Mouse (Mus musculus) v-Abl transformed pro-B cells (cell line): ENCODE data around the gene Tmem59.

ENCODE experiments used
- in situ Hi-C, 2 experiments: fragments of 400-800 bp; cut with MboI; formaldehyde crosslinking; loops; one replicate each; pipeline ENCODE4 v1.15.1; 2025; ENCODE audit not compliant: unreplicated experiment in 2 of 2

Tmem59 gene

DNA sequence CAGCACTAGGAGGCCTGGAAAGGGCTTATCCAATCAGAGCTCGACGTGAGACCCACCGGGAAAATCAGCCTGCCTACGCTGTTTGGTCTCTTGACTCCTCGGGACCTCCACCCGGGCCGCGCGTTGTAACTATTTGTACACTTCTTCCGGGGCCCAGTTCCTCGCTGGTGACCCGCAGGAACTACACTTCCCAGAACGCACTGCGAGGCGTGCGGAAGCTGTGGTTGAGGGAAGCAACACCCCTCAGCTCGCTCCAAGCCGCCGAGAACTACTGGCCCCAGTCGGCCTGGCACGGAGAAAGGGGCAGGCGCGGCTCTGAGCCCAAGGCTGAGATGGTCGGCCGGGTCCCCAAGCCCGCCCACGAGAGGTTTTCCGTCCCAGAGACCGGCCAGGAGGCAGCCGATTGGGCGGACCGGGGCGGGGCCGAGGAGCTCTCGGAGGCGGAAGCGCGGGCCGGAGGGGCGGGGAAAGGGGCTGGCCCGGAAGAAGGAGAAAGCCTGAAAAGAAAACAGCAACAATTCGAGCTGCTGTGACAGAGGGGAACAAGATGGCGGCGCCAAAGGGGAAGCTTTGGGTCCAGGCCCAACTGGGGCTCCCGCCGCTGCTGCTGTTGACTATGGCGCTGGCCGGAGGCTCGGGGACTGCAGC, at the start of gene Tmem59:
Tmem59 (plus strand) TSS at position 218 of the 648 bp plus-strand sequence.
- in situ Hi-C loops = loop anchor here (5.0 to 10.0 kb wide), 2 partner anchors 176 to 184 kb away; no protein-coding TSS in a partner anchor

DNA sequence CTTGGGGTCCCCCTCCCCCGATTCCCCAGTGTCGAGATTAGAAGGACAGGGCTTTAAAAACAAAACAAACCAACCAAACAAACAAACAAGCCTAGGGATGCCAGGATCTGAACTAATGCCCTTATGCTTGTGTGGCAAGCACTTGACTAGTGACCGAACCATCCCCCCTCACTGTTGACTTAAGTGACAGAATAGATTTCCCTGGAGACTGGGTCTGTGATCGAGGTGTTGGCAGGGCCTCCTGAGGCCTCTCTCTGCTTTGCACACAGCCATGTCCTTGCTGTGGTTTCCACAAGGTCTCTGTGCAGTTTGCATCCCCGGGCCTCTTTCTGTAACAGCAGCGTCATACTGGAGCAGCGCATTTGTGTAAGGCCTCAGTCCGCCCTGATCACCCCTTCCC, 48.8 kb upstream of the Tmem59 start:
- in situ Hi-C loops = no loop called here

DNA sequence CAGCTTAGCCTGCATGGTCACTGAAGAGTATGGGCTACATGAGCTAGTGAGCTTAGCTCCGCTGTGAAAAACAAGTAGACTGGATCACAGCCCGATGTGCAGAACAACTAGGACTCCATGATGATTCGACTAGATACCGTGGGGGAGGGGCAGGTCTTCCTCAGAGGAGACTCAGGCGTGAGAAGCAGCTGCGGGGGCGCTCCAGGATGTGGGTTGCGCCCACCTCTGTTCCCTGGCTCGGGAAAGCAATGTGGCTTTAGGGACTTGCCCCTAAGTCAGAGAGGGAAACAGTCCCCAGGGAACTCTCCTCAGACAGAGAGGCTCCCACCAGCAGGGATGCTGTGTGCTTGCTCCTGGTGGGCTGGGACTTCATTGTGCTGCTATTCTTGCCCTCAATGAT, 47.7 kb upstream of the Tmem59 start:
- in situ Hi-C loops = no loop called here

DNA sequence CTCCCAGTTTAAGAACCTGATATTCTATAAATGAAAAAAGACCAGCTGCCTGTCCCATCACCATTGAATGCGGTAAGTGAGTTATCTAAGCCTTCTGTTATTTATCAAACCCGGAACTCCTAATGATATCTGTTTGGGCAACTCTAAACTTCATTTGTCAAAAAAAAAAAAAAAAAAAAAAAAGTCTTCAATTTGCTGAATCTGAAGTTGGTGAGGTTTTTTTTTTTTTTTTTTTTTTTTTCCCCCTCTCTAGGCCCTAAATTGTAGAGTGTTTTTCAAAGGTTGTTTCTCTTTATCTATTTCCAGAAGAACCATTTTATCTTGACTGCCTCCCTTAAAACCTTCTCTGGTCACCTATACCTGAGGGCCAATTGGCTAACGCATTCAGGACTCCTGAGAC, 43.3 kb upstream of the Tmem59 start:
- in situ Hi-C loops = no loop called here

DNA sequence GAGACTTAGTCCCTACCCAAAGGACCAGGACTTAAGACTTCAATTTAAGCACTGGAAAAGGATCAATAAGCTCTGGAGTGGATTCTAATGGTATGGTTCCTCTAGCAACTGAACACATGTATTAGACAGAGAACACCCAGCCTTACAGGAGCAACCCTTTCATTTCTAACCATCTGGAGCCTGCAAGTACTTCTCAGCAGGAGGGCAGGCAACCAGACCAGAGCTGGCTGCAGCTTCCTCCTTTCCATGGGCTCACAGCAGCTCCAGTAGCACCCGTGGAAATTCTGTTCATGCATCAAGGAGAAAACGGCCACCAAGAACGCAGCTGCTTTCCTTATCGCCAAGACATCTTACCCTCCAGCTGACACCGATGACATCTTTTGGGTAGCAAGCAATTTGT, 42.5 kb upstream of the Tmem59 start:
- in situ Hi-C loops = no loop called here

DNA sequence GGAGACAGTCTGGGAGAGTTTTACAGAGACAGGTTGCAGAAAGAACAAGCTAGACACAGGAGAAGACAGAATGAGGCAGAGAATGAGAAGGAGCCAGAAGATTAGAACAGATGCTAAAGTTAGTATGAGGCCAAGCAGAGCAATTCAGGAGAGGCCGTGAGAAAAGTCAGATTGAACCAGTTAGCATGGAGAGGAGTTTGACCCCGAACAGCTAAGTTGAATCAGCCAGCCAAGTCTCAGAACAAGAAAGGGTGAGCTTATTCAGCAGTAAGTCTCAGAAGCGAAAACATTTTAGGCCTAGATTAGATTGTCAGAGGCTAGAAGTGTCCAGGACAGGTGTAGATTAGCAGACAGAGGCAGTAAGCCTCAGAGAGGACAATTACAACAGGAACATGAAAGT, 41.7 kb upstream of the Tmem59 start:
- in situ Hi-C loops = no loop called here

DNA sequence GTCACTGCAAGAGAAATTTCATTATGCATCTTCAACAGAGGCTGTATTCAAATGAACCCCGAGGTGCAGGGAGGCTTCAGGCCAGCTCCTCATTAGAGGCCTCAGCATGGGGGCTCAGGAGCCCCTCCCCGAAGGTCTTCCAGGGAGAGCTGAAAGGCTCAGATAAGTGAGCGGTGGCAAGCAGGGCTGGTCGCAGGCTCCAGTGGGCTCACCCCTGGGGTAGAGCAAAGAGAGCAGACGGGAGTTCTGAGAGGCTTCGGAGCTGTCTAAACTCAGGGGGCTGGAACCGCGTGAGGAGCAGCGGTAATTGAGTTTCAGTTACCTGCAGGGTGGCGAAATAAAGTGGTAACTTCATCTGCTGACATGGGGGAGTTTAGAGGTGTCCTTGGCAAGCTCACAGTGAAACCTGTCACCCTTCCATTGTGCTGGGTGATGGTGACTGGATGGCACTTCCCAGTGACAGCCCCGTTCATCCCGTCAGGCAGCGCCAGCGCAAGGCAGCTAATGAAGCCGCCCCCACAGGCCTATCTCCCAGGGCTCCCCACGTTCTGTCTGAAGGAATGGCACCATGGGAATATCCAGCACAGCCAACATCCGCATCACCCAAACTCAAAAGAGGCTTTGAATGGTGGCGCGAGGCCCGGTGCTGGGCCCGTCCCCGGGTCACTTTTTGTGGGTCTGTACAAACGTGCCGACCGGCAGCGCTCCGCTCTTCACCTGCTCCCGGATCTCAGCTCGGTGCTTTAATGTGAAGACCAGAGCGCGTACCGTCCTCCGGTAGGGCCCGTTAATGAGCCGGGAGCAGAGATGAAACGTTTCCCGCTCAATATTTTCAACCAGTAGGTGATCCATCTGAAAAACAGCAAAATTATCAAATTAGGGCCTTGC, 39.0 kb upstream of the Tmem59 start:
- in situ Hi-C loops = no loop called here

DNA sequence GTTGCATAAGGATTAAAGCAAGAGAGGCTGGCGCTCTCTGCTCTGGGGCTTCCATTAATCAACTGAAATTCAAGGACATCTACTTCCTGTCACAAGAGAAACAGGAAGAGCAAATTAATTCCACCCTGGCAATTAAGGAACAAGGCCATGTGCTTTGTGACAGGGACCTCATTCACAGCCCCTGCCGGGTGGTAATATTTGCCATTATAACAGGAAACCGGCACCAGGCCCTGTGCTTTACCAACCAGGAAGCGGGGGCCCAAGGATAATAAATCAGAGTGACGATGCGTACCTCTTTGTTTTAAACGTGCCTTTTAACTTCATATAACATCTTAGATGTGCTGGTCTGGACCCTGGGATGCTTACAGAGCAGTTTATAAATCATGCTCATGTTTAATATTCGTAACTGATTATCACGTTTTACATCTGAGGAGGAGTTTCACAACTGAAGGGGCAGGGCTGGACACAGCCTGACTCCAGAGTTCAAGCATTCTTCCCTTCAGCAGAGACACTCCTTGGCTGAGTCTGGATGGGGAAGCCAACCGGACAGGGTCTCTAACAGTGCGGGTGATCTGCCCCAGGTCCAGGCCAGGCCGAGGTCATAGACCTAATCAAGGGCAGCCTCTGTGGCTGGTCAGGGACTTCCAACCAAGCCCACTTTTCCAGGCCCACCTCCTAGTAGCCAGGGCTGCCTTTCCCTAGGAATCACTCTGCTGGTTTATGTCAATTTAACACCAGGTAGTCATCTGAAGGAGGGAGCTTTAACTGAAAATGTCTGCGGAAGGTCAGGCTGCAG, 38.2 kb upstream of the Tmem59 start:
- in situ Hi-C loops = no loop called here

DNA sequence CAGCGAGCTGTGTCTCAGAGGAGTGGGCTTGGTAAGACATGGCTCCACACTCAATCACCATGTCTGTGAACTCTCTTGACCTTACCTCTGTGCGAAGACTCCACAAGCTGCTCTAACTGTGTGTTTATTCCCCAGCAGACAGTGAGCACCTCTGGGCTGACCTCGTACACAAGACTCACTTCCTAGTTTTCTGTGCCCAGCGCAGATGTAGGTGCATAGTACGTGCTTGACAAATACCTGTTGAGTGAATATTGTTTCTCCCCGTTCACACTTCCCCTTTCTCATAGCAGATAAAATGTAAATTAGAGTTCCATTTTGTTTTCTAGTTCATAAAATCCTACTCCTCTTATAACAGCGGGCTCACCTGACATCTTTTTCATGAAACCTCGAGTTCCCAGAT, 34.7 kb upstream of the Tmem59 start:
- in situ Hi-C loops = no loop called here

DNA sequence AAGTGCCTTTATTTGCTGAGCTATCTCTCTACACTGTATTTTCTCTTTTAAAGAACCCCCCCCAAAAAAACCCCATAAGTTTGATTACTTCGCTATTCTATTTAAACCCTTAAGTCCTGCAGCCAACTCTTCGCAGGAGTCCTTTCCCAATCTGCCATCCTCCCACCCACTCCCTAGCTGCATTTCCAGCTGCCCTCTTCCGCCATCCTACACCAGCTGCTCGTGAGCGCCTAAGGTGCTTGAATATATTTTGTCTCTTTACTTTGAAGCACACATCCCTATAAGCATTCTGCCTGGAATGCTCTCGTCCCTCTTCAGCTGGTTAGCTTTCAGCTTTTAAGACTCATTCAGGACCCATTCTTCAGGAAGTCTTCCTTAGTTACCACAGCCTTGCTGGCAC, 27.2 kb upstream of the Tmem59 start:
- in situ Hi-C loops = no loop called here

DNA sequence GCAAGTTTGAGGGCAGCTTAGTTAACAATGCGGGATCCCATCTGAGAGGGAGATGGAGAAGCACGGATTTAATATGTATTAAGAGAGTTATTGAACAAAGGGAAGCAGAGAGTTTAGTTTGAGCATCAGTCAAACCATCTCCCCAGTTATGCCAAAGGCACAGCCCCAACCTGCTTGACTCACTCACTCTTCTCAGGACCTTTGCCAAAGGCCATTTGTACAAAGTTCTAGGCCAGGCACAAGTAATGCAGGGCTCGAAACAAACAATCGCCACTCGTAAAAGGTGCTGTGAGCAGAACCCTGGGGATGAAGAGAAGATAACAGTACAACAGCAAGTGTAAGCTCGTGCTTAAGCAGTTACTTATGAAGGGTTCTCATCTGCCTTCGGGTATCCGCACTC, 25.6 kb upstream of the Tmem59 start:
- in situ Hi-C loops = no loop called here

DNA sequence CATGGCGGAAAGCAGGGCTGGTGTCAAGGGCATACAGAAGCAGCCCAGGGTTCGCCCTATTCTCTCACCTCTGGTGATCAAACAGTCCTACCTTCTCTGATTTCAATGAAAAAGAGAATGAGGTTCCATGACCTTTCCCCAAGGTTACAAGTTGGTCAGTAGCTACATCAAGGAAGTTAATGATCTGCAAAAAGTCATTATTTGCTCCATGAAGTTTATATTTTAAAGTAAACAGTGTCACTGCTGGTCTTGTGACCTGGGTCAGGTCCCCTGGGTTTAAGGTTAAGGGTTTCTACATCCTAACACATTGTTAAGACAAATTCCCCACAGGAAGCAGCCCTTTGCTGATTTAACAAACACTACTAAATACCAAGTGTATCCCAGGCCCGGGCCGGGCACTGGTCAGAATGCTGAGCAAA, 21.2 kb upstream of the Tmem59 start:
- in situ Hi-C loops = no loop called here

DNA sequence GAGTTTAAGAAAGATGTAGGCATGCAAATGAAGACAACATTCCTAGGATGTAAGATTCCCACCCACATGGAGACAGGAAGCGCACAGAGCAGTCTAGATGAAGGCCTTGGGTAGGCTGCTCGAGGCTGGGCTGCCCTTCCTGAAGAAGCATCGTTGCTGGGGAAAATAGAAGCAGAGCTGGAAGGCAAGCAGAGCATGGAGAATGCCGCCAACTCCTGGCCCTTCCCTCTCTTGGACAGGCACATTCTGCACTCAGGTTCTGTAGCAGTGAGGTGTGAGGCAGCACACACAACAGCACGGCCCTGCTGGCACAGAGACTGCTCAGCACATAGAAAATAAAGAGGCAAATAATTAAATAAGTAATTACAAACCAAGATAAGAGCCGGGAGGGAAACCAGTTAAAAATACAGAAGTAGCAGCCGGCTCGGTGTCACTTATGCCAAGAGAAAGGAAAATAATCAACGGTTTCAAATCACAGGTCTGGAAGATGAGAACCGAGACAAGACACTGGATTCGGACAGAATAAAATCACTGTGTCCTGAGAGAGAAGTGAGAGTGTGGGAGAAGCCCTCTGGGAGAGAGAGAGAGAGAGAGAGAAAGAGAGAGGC, 18.9 kb upstream of the Tmem59 start:
- in situ Hi-C loops = no loop called here

DNA sequence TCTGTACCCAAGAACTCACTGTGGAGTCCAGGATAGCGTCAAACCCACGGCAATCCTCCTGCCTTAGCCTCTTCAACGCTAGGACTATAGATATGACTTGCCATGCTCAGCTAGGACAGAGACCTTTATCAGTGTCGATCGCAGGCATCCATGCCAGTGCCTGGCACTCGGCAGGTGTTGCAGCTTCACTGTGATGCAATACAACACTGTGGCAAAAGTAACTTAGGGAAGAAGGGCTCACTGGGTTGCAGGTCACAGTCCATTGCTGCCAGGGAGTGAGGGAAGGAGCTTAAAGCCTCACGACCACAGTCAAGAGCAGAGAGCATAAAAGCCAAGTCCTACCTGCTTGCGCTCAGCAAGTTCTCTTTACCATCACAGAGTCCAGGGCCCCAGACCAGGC, 18.0 kb upstream of the Tmem59 start:
- in situ Hi-C loops = loop anchor here (5.0 to 10.0 kb wide), 5 partner anchors 245 to 525 kb away; partner anchors contain the start of gene Ssbp3 (in 1 of the 2)

DNA sequence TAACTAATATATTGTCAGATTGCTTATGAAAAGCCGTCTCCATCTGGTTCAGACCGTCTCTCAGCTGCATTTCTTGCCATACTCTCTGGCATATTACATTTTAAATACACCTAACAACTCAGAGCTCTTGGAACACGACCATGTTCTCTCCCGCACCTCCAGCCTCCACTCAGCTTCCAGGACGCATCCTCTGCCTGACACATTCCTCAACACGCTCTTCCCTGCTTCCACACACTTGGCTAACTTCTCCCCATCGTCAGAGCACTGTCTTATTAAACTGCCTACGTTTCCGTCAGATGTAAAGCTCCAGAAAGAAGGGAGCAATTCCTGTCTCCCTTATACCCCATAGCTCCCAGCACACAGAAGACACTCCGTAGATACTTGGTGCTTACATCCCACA, 14.9 kb upstream of the Tmem59 start:
- in situ Hi-C loops = loop anchor here (5.0 to 10.0 kb wide), 5 partner anchors 249 to 529 kb away; partner anchors contain the start of gene Ssbp3 (in 1 of the 2)

DNA sequence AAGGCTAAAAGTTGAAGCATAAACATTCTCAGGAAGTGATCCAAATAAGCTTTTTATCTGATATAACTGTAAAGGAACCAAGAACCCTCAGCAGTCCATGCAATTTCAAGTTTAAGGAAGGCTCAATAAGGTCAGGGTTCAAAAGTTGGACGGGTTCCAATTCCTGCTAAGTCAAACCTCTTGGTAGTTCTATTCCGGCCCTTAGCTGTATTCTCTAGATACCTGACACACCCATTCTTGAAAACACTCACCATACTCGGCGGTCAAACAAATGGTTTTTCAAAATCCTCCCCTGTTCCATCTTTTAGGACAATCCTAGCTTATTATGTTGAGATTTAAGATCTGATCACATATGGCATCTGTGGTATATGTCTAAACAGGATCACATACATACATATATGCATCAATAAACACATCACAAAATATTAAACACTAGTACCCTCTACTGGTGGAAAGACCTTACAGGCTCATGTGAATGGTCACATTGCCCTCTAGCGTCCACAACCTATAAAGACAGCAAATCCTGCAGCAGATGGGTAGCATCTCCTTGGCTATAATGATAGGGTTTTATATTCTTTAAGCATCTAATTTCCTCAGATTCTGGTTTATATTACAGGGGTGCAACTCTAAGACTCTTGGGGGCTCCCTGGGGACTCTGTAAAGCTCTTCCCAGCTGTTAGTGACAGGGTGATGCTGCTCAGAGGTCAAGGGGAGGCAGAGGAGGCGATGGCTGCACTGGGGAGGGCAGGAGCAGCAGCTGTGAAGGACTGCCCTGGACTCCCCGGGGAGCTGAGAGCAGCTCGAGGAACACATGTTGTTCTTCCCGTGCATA, 14.2 kb upstream of the Tmem59 start:
- in situ Hi-C loops = loop anchor here (5.0 to 10.0 kb wide), 5 partner anchors 249 to 529 kb away; partner anchors contain the start of gene Ssbp3 (in 1 of the 2)

DNA sequence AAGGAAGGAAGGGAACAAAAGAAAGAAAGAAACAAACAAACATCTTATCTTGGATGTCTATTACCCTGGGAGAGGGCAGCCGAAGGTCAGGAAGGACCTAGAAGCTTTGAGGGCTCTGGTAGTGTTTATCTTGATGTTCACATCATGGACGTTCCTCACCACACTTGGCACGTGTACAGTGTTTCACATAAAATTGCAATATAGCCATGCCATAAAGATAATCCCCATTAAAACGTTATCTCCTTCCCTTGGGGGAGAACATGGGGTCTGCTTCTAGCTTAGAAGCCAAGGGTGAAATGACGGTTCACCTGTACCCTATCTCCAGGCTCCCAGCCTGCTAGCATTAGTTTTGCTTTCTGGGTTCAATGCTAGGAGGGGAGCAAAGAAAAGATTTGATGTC, 11.5 kb upstream of the Tmem59 start:
- in situ Hi-C loops = loop anchor here (5.0 to 10.0 kb wide), 5 partner anchors 179 to 534 kb away; partner anchors contain the start of gene Ssbp3 (in 1 of the 2)

DNA sequence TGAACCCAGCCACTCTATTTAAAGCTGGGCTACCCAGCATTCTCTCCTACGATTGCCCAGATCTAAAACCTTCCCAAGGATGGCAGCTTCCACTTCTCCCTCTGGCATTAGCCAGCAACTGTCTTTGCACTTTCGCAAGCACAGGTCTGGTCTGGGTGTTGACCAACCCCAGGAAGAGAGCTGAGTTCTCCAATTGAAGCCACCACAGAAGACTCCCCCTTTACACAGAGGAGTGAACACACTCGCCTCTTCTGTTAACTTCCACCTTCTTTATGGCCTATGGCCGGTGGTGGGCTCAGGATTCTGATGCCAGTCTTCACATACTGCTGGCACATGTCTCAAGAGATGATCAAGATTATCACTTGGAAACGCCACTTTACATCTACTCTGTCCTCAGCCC, 10.4 kb upstream of the Tmem59 start:
- in situ Hi-C loops = loop anchor here (5.0 to 10.0 kb wide), 5 partner anchors 180 to 535 kb away; partner anchors contain the start of gene Ssbp3 (in 1 of the 2)

DNA sequence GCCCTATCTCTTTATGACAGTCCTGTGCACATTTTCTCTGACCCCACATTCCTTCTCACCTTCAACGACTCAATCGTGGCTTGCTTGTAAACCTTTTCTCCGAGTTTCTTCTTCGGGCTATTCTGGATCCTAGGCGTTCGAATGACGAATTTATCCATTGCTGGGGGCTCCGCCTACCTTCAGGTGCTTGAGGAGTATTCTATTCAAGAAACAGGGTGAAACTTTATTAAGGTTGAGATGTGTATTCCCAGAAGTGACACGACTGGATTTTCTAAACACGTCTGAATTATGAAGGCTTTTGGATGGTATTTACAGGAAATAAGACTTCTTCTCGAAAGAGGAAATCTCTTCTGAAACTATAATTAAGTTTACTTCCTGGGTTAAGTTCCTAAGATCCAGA, 693 bp upstream of the Tmem59 start:
- in situ Hi-C loops = loop anchor here (5.0 to 10.0 kb wide), 2 partner anchors 177 to 185 kb away; no protein-coding TSS in a partner anchor
